Mouse (Mus musculus): ENCODE measurements around the gene Ehmt2. TPM values are rescaled to one million over a fixed set of nuclear protein-coding genes. Genes with fewer than 3 reads are reported as not detected.

The Ehmt2 gene
- polyA plus RNA-seq, 1 experiment = 242 TPM

DNA sequence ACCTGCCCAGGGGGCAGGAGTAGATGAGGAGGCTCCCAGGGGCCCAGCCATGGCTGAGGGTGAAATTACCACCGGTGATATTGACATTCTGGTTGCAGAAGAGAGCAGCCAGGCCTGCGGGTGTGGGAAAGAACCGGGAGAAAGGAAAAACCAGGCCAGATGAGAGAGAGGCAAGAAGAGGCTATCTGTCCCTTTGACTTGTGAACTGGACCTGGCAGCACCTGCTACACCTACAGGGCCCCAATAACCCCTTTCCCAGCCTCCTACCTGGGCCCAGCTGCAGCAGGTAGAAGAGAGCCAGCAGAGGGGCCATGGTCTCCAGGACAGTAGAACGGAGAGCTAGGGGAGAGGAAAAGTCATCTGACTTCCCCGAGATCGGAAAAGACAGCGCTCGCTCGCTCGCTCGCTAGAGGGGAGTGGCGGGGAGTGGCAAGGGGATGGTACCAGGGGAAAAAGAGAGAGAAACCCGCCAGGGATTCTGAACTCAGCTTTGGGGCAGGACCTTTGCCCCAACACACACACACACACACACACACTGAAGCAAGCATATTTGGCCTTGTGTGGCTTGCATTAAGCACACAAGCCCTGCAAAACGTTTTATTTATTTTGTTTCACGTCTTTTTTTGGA, 16.5 kb upstream of the Ehmt2 start, which contains the start of gene Gm20547:
TSS of gene Gm20547 (minus strand) at position 360 of the 628 bp plus-strand sequence.
- Histone ChIP-seq H3K4me3 (ENCODE audit: low read depth, low read length) (peak within 1 kb of the TSS; percentile 50), H3K27me3 (ENCODE audit: control insufficient read depth, insufficient read depth, low read length) (no peaks in the 10 kb centered on the region), H3K4me1 (ENCODE audit: control insufficient read depth, insufficient read depth, insufficient read length, low read length) (peaks cover 10% of the 10 kb centered on the region), H3K36me3 (ENCODE audit: control insufficient read depth, insufficient read depth, low read length) (no peaks in the 10 kb centered on the region), H3K27ac (ENCODE audit: insufficient read depth, low read depth, low read length) (no peak within 1 kb of the TSS)
- TF ChIP-seq CTCF (IDR thresholded peaks at IDR 0.05; ENCODE audit: extremely low read depth, insufficient read length, insufficient replicate concordance, low read depth, low read length) = no peak
- no peak for TF ChIP-seq POLR2A (IDR thresholded peaks at IDR 0.05; ENCODE audit: low read depth, low read length)
- 6% methylated on average over 15 of the region's 15 CpGs for WGBS

DNA sequence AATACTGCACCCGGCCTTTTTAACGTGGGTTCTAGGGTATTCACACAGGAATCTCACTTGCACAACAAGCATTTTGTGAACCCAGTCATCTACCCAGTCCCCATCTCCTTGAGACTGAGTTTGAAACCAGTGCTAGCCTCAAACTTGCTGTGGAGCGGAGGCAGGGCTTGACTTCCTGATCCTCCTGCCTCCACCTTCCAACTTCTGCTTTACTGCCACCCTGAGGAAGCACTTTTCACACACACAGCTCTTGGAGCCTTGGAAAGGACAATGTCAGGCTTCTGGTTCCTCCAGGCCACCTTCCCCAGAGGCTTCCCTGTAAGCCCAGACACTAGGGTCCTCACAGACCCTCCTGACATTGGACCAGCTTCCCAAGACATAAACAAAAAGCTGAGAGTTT, 14.9 kb upstream of the Ehmt2 start:
- no peaks in the 10 kb centered on the region for H3K36me3 ChIP-seq (ENCODE audit: control insufficient read depth, insufficient read depth, low read length)
- no peak for TF ChIP-seq POLR2A (IDR thresholded peaks at IDR 0.05; ENCODE audit: low read depth, low read length)
- no peak overlapping the region for H3K4me3 ChIP-seq (ENCODE audit: low read depth, low read length)
- no peaks in the 10 kb centered on the region for H3K27me3 ChIP-seq (ENCODE audit: control insufficient read depth, insufficient read depth, low read length)
- WGBS = 57% methylated on average over 3 of the region's 3 CpGs
- peaks cover 10% of the 10 kb centered on the region for H3K4me1 ChIP-seq (ENCODE audit: control insufficient read depth, insufficient read depth, insufficient read length, low read length)
- no peak overlapping the region for H3K27ac ChIP-seq (ENCODE audit: insufficient read depth, low read depth, low read length)

DNA sequence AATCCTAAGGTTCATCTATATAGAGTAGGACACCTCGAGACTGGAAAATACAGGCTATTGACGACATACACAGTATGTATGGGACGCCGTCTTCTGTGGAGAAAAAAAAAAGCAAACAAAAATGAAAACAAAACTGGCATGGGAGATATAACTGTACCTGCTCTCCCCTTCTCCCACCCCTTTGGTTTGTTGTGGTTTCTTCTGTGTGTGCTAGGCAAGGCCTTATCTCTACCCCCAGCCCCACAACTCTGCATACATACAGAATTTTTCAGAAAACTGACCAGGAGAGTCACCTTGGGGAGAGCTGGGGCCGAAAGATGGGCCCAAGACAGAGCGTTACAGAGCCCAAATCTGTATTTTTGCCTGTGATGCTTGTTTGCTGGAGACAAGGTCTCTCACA, 13.6 kb upstream of the Ehmt2 start:
- peaks cover 7% of the 10 kb centered on the region for H3K4me1 ChIP-seq (ENCODE audit: control insufficient read depth, insufficient read depth, insufficient read length, low read length)
- WGBS = 92% methylated on average over 6 of the region's 6 CpGs
- no peaks in the 10 kb centered on the region for H3K36me3 ChIP-seq (ENCODE audit: control insufficient read depth, insufficient read depth, low read length)
- H3K27me3 ChIP-seq (ENCODE audit: control insufficient read depth, insufficient read depth, low read length) = no peaks in the 10 kb centered on the region
- H3K27ac ChIP-seq (ENCODE audit: insufficient read depth, low read depth, low read length) = no peak overlapping the region
- no peak overlapping the region for H3K4me3 ChIP-seq (ENCODE audit: low read depth, low read length)
- TF ChIP-seq POLR2A (IDR thresholded peaks at IDR 0.05; ENCODE audit: low read depth, low read length) = no peak
- no peak for TF ChIP-seq CTCF (IDR thresholded peaks at IDR 0.05; ENCODE audit: extremely low read depth, insufficient read length, insufficient replicate concordance, low read depth, low read length)

DNA sequence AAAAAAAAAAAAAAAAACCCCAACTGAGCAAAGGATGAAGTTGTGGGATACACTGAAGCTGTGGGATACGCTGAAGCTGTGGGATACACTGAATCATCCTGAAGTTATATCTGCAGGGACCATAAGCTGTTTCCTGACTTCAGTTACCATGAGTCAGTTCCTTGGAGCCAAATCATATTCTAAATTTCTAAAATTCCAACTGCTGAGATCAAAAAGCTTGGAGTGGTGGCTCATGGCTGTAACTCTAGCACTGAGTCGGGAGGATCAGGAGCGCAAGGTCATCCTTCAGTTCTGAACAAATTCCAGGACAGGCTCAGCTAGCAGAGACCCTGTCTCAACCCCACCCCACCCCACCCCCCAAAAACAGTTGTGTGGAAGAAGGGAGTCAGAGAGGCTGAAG, 12.7 kb upstream of the Ehmt2 start:
- Histone ChIP-seq H3K27me3 (ENCODE audit: control insufficient read depth, insufficient read depth, low read length) (no peaks in the 10 kb centered on the region), H3K36me3 (ENCODE audit: control insufficient read depth, insufficient read depth, low read length) (no peaks in the 10 kb centered on the region), H3K27ac (ENCODE audit: insufficient read depth, low read depth, low read length) (no peak overlapping the region), H3K4me1 (ENCODE audit: control insufficient read depth, insufficient read depth, insufficient read length, low read length) (peaks cover 4% of the 10 kb centered on the region; the same call in 1 of the 2 replicates), H3K4me3 (ENCODE audit: low read depth, low read length) (no peak overlapping the region)
- TF ChIP-seq CTCF (IDR thresholded peaks at IDR 0.05; ENCODE audit: extremely low read depth, insufficient read length, insufficient replicate concordance, low read depth, low read length) = no peak
- TF ChIP-seq POLR2A (IDR thresholded peaks at IDR 0.05; ENCODE audit: low read depth, low read length) = no peak
- WGBS = 89% methylated on average over 3 of the region's 3 CpGs

- peaks cover 1% of the 10 kb centered on the region; the same call in 1 of the 2 replicates for H3K4me1 ChIP-seq (ENCODE audit: control insufficient read depth, insufficient read depth, insufficient read length, low read length)
- 86% methylated on average over 5 of the region's 5 CpGs for WGBS
- H3K27ac ChIP-seq (ENCODE audit: insufficient read depth, low read depth, low read length) = no peak overlapping the region
- no peaks in the 10 kb centered on the region for H3K36me3 ChIP-seq (ENCODE audit: control insufficient read depth, insufficient read depth, low read length)
- no peak overlapping the region for H3K4me3 ChIP-seq (ENCODE audit: low read depth, low read length)
- TF ChIP-seq POLR2A (IDR thresholded peaks at IDR 0.05; ENCODE audit: low read depth, low read length) (no peak), CTCF (IDR thresholded peaks at IDR 0.05; ENCODE audit: extremely low read depth, insufficient read length, insufficient replicate concordance, low read depth, low read length) (no peak)
- H3K27me3 ChIP-seq (ENCODE audit: control insufficient read depth, insufficient read depth, low read length) = no peaks in the 10 kb centered on the region
Observed at GRCm38 (mm10) chr17:34887942-34888341, 10.3 kb upstream of the Ehmt2 start.

DNA sequence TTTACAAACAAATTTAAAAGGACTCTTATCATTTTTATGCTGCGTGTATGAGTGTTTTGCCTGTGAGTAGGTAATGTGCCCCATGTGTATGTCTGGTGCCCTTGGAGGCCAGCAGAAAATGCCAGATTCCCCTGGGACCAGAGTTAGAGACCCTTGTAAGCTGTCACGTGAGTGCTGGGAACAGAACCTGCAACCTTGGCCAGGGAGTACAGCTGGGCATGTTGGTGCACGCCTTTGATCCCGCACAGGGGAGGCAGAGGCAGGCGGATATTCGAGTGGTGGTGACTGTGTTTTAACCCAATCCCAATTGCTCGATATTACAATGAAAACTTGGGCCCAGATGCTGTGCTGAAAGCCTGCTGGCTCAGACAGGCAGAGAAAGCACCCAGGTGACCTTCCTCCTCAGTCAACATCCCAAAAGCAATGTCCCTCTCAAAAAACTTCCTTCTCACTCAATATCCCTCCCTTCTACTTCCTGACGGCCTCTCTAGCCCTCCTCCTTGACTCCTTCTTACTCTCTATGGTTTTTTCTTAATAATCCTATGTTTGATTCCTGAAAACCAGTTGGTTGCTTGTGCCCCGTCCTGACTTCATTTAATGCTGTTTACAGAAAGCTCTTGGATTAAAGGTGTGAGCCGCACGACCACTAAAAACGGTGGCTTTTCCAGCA, 8.1 kb upstream of the Ehmt2 start:
- TF ChIP-seq POLR2A (IDR thresholded peaks at IDR 0.05; ENCODE audit: low read depth, low read length) = no peak
- TF ChIP-seq CTCF (IDR thresholded peaks at IDR 0.05; ENCODE audit: extremely low read depth, insufficient read length, insufficient replicate concordance, low read depth, low read length) = no peak
- H3K36me3 ChIP-seq (ENCODE audit: control insufficient read depth, insufficient read depth, low read length) = no peaks in the 10 kb centered on the region

GRCm38 (mm10) chr17:34891377-34891776, 6.9 kb upstream of the Ehmt2 start:
- no peaks in the 10 kb centered on the region for H3K27me3 ChIP-seq (ENCODE audit: control insufficient read depth, insufficient read depth, low read length)
- no peak for TF ChIP-seq POLR2A (IDR thresholded peaks at IDR 0.05; ENCODE audit: low read depth, low read length)
- peak; percentile 29; the same call in 1 of the 2 replicates for TF ChIP-seq CTCF (IDR thresholded peaks at IDR 0.05; ENCODE audit: extremely low read depth, insufficient read length, insufficient replicate concordance, low read depth, low read length)
- H3K4me1 ChIP-seq (ENCODE audit: control insufficient read depth, insufficient read depth, insufficient read length, low read length) = peaks cover 11% of the 10 kb centered on the region
- no peak overlapping the region for H3K4me3 ChIP-seq (ENCODE audit: low read depth, low read length)
- H3K36me3 ChIP-seq (ENCODE audit: control insufficient read depth, insufficient read depth, low read length) = no peaks in the 10 kb centered on the region
- no peak overlapping the region for H3K27ac ChIP-seq (ENCODE audit: insufficient read depth, low read depth, low read length)
- WGBS = 97% methylated on average over 2 of the region's 2 CpGs

More for the DNA sequence above, 8.1 kb upstream of the Ehmt2 start:
- Histone ChIP-seq H3K4me3 (ENCODE audit: low read depth, low read length) (no peak overlapping the region), H3K27me3 (ENCODE audit: control insufficient read depth, insufficient read depth, low read length) (no peaks in the 10 kb centered on the region), H3K27ac (ENCODE audit: insufficient read depth, low read depth, low read length) (no peak overlapping the region), H3K4me1 (ENCODE audit: control insufficient read depth, insufficient read depth, insufficient read length, low read length) (peaks cover 7% of the 10 kb centered on the region)
- WGBS = 87% methylated on average over 12 of the region's 12 CpGs
